Mouse (Mus musculus) embryonic facial prominence, embryonic 13.5 days (tissue): ENCODE measurements at regions not wholly inside any gene's neighbourhood (a gene's known extent, or its start where the extent isn't known, plus 50 kb on each side); places are given as distances from the start of the nearest gene placed in this dataset.
A peak's percentile ranks its signal among the peaks of the same experiment; 100 is the strongest.
"Not testable (repeated sequence)": the region's sequence is repeated elsewhere in the genome, so short reads cannot be mapped to it uniquely, and the experiment has no call there.

ENCODE experiments used
- ATAC-seq: fragments of 200-750 bp; cut with Nextera tagmentation; 2 replicates; pipeline ENCODE4 v1.8.0; 2017; ENCODE audit warnings: low read depth; ENCODE audit not compliant: insufficient number of reproducible peaks, insufficient read depth, low FRiP score, low TSS enrichment
- H3K27ac ChIP-seq: fragments of 300-500 bp; sonication (generic); 2 replicates; pipeline ENCODE4 v1.5.1; 2015; ENCODE audit warnings: moderate library complexity, mild to moderate bottlenecking, inconsistent platforms
- H3K27me3 ChIP-seq: fragments of 300-500 bp; sonication (generic); 2 replicates; pipeline ENCODE4 v1.6.1; 2015; ENCODE audit warnings: mild to moderate bottlenecking, inconsistent platforms
- H3K36me3 ChIP-seq: fragments of 300-500 bp; sonication (generic); 2 replicates; pipeline ENCODE4 v1.6.1; 2015; ENCODE audit warnings: mild to moderate bottlenecking, inconsistent platforms
- H3K4me1 ChIP-seq: fragments of 300-500 bp; sonication (generic); 2 replicates; pipeline ENCODE4 v1.6.1; 2015; ENCODE audit warnings: inconsistent platforms
- H3K4me2 ChIP-seq: fragments of 300-500 bp; sonication (generic); 2 replicates; pipeline ENCODE4 v1.6.1; 2015; ENCODE audit warnings: moderate library complexity, mild to moderate bottlenecking, inconsistent platforms
- H3K4me3 ChIP-seq: fragments of 300-500 bp; sonication (generic); 2 replicates; pipeline ENCODE4 v1.5.1; 2015; ENCODE audit warnings: mild to moderate bottlenecking, inconsistent platforms
- H3K9ac ChIP-seq: fragments of 300-500 bp; sonication (generic); 2 replicates; pipeline ENCODE4 v1.6.1; 2015; ENCODE audit warnings: mild to moderate bottlenecking, inconsistent platforms
- H3K9me3 ChIP-seq: fragments of 300-500 bp; sonication (generic); 2 replicates; pipeline ENCODE4 v1.6.1; 2016; ENCODE audit warnings: inconsistent platforms
- WGBS: fragments of 180-500 bp; shearing (Covaris S2); methylation state at CpG from one replicate; pipeline ENCODE4 v1.1.7; 2015; ENCODE audit warnings: mixed read lengths; 5-methylcytosine and 5-hydroxymethylcytosine counted together

GRCm38 (mm10) chr1:184669173-184669572 lies 63.2 kb downstream of the Hlx start:
- not testable (repeated sequence) for H3K4me3 ChIP-seq, H3K9ac ChIP-seq, H3K9me3 ChIP-seq, ATAC-seq, H3K27ac ChIP-seq, H3K27me3 ChIP-seq, H3K4me2 ChIP-seq, H3K36me3 ChIP-seq
- H3K4me1 ChIP-seq = peaks cover 14% of the 10 kb centered on the region
- WGBS = 89% methylated on average over 5 of the region's 5 CpGs

GRCm38 (mm10) chr1:184668428-184668827 lies 64.0 kb downstream of the Hlx start:
- Histone ChIP-seq H3K36me3 (no peaks in the 10 kb centered on the region), H3K27ac (no peak overlapping the region), H3K27me3 (no peaks in the 10 kb centered on the region), H3K4me1 (peaks cover 18% of the 10 kb centered on the region), H3K4me2 (no peak overlapping the region), H3K9me3 (no peaks in the 10 kb centered on the region), H3K9ac (no peak overlapping the region), H3K4me3 (no peak overlapping the region)
- WGBS = 47% methylated on average over 1 of the region's 1 CpGs
- ATAC-seq = no peak

- Histone ChIP-seq H3K4me2 (no peak overlapping the region), H3K4me3 (no peak overlapping the region), H3K9ac (no peak overlapping the region), H3K27me3 (no peaks in the 10 kb centered on the region), H3K36me3 (no peaks in the 10 kb centered on the region), H3K4me1 (peaks cover 18% of the 10 kb centered on the region), H3K9me3 (no peaks in the 10 kb centered on the region), H3K27ac (no peak overlapping the region)
- WGBS = 42% methylated on average over 2 of the region's 2 CpGs
- ATAC-seq = no peak
These were observed 64.4 kb downstream of the Hlx start for GRCm38 (mm10) chr1:184668022-184668421.

GRCm38 (mm10) chr1:184665243-184665642 lies 67.2 kb downstream of the Hlx start:
- no peak overlapping the region for H3K4me2 ChIP-seq
- no peaks in the 10 kb centered on the region for H3K9me3 ChIP-seq
- ATAC-seq = no peak
- 84% methylated on average over 12 of the region's 12 CpGs for WGBS
- no peak overlapping the region for H3K27ac ChIP-seq
- H3K27me3 ChIP-seq = no peaks in the 10 kb centered on the region
- H3K36me3 ChIP-seq = no peaks in the 10 kb centered on the region
- no peak overlapping the region for H3K9ac ChIP-seq
- H3K4me3 ChIP-seq = no peak overlapping the region
- H3K4me1 ChIP-seq = peaks cover 18% of the 10 kb centered on the region

- Histone ChIP-seq H3K36me3 (no peaks in the 10 kb centered on the region), H3K27me3 (no peaks in the 10 kb centered on the region), H3K9ac (no peak overlapping the region), H3K4me3 (no peak overlapping the region), H3K4me2 (0 out of 2 replicates have a peak overlapping the region, but pooled peaks have one; percentile 22), H3K4me1 (peaks cover 18% of the 10 kb centered on the region), H3K27ac (no peak overlapping the region), H3K9me3 (no peaks in the 10 kb centered on the region)
- WGBS = 67% methylated on average over 5 of the region's 5 CpGs
- no peak for ATAC-seq
These were observed 68.4 kb downstream of the Hlx start for GRCm38 (mm10) chr1:184664098-184664375.

GRCm38 (mm10) chr1:184663300-184664097 lies 68.9 kb downstream of the Hlx start:
- WGBS = 62% methylated on average over 14 of the region's 14 CpGs
- Histone ChIP-seq H3K27me3 (no peaks in the 10 kb centered on the region), H3K4me1 (peaks cover 17% of the 10 kb centered on the region), H3K36me3 (no peaks in the 10 kb centered on the region), H3K4me2 (0 out of 2 replicates have a peak overlapping the region, but pooled peaks have one; percentile 22), H3K27ac (no peak overlapping the region), H3K9ac (no peak overlapping the region), H3K9me3 (no peaks in the 10 kb centered on the region), H3K4me3 (no peak overlapping the region)
- no peak for ATAC-seq

GRCm38 (mm10) chr1:184650541-184651105 lies 81.8 kb downstream of the Hlx start:
- H3K9ac ChIP-seq = no peak overlapping the region
- ATAC-seq = no peak
- peaks cover 13% of the 10 kb centered on the region for H3K4me1 ChIP-seq
- no peaks in the 10 kb centered on the region for H3K27me3 ChIP-seq
- H3K27ac ChIP-seq = no peak overlapping the region; the same call in 1 of the 2 replicates
- WGBS = 48% methylated on average over 4 of the region's 4 CpGs
- H3K9me3 ChIP-seq = no peaks in the 10 kb centered on the region
- no peak overlapping the region for H3K4me2 ChIP-seq
- no peaks in the 10 kb centered on the region for H3K36me3 ChIP-seq
- no peak overlapping the region for H3K4me3 ChIP-seq

GRCm38 (mm10) chr1:184647920-184648540 lies 84.4 kb downstream of the Hlx start:
- 64% methylated on average over 8 of the region's 8 CpGs for WGBS
- H3K27me3 ChIP-seq = no peaks in the 10 kb centered on the region
- H3K36me3 ChIP-seq = no peaks in the 10 kb centered on the region

GRCm38 (mm10) chr1:184644767-184645598 lies 87.4 kb downstream of the Hlx start:
- Histone ChIP-seq H3K27ac (no peak overlapping the region), H3K36me3 (no peaks in the 10 kb centered on the region), H3K9ac (no peak overlapping the region), H3K9me3 (no peaks in the 10 kb centered on the region), H3K4me2 (no peak overlapping the region), H3K27me3 (no peaks in the 10 kb centered on the region), H3K4me3 (no peak overlapping the region), H3K4me1 (peaks cover 13% of the 10 kb centered on the region)
- ATAC-seq = no peak
- 30% methylated on average over 9 of the region's 9 CpGs for WGBS

More at GRCm38 (mm10) chr1:184647920-184648540, 84.4 kb downstream of the Hlx start:
- ATAC-seq = no peak
- H3K27ac ChIP-seq = no peak overlapping the region
- H3K4me2 ChIP-seq = no peak overlapping the region
- H3K9ac ChIP-seq = no peak overlapping the region
- peaks cover 15% of the 10 kb centered on the region for H3K4me1 ChIP-seq
- no peak overlapping the region for H3K4me3 ChIP-seq
- no peaks in the 10 kb centered on the region for H3K9me3 ChIP-seq

- WGBS = 84% methylated on average over 13 of the region's 13 CpGs
- Histone ChIP-seq H3K9ac (no peak overlapping the region), H3K4me3 (no peak overlapping the region), H3K36me3 (no peaks in the 10 kb centered on the region), H3K9me3 (no peaks in the 10 kb centered on the region), H3K27ac (no peak overlapping the region), H3K4me1 (no peaks in the 10 kb centered on the region), H3K4me2 (no peak overlapping the region), H3K27me3 (no peaks in the 10 kb centered on the region)
- no peak for ATAC-seq
These were observed 101.5 kb downstream of the Hlx start for GRCm38 (mm10) chr1:184630695-184631475.

- Histone ChIP-seq H3K27me3 (no peaks in the 10 kb centered on the region), H3K9ac (no peak overlapping the region), H3K36me3 (no peaks in the 10 kb centered on the region), H3K9me3 (no peaks in the 10 kb centered on the region), H3K4me3 (no peak overlapping the region), H3K27ac (no peak overlapping the region), H3K4me1 (no peaks in the 10 kb centered on the region), H3K4me2 (no peak overlapping the region)
- WGBS = 85% methylated on average over 9 of the region's 9 CpGs
- ATAC-seq = no peak
These were observed 103.2 kb downstream of the Hlx start for GRCm38 (mm10) chr1:184629194-184629593.
